Mouse (Mus musculus) bone marrow, adult 2 months (tissue): ENCODE measurements around the gene Tbcc.

Source experiments
- CTCF ChIP-seq: fragments of 200-500 bp; IDR thresholded peaks from 2 replicates; pipeline ENCODE4 v1.5.1; 2011; ENCODE audit warnings: low read length, control low read depth; ENCODE audit not compliant: control insufficient read depth, insufficient read depth
- POLR2A ChIP-seq: fragments of 200-500 bp; IDR thresholded peaks from 2 replicates; pipeline ENCODE4 v1.6.1; 2011; ENCODE audit warnings: low read depth, mild to moderate bottlenecking, control low read depth, low read length, borderline replicate concordance; ENCODE audit not compliant: control insufficient read depth

- TF ChIP-seq CTCF (no peak), POLR2A (no peak)
Observed at GRCm38 (mm10) chr17:46854096-46854495, 36.4 kb upstream of the Tbcc start.
